Mouse (Mus musculus) kidney, postnatal 4 days (tissue): ENCODE results near the gene Usp17le.
"Not testable (repeated sequence)": the region's sequence is repeated elsewhere in the genome, so short reads cannot be mapped to it uniquely, and the experiment has no call there.

Experiments used
- DNase-seq, 2 experiments: peaks; one replicate each; pipeline ENCODE4 v3.0.0; 2021; ENCODE audit warnings: mixed read lengths in 2 of 2

Usp17le gene

GRCm38 (mm10) chr7:104777370-104777769 lies at the start of gene Usp17le:
Gene Usp17le (minus strand): TSS chr7:104777470.
- not testable (repeated sequence) for DNase-seq

- DNase-seq = not testable (repeated sequence)
These were observed 33.1 kb upstream of the Usp17le start for GRCm38 (mm10) chr7:104810335-104810734.

DNA sequence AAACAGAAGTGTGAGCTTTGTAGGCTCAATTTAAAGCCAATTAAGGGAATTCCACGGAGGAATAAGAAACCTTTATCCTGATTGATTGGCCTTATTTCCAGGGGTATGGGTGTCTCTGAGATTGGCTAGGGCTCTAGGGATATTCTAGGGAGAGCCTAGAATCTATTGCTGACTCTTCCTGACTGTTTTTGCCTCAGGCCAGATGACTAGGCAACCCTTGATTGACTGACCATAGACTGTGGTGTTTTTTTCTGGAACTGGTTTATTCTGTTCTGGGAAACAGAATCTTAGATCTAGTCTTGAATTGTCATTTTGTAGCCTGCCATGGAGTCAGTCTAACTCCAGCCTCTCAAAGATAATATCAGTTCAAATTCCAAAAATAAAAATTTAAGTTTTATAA lies 13.5 kb upstream of the Usp17le start:
- DNase-seq = no peak
